Mouse (Mus musculus): ENCODE results near the gene Ulk4. TPM values are rescaled to one million over a fixed set of nuclear protein-coding genes. Genes with fewer than 3 reads are reported as not detected.
"Not testable (repeated sequence)": the region's sequence is repeated elsewhere in the genome, so short reads cannot be mapped to it uniquely, and the experiment has no call there.

The Ulk4 gene
- polyA plus RNA-seq, 1 experiment = 4.6 TPM

DNA sequence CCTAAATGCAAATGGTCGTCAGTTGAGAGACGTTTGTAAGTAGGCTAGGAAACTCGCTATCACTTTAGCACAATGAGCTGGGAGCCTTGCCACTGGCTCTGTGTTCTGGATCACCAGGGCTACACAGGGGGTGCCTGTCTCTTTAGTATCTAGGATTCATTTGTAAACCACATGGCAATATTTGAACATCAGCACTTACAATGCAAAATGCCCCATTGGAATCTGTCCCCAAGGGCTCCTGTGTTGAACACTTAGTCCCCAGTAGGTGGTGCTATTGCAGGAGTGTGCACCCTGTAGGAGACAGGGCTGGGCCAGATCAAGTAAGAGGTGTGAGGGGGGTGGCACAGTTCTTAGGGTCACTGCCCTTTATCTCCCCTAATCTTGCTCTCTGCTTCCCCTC, 217.7 kb downstream of the Ulk4 start:
- peak; percentile 26; the same call in 1 of the 2 replicates for TF ChIP-seq CTCF (IDR thresholded peaks at IDR 0.05; ENCODE audit: borderline replicate concordance, insufficient read depth, low read length)
- TF ChIP-seq POLR2A (IDR thresholded peaks at IDR 0.05; ENCODE audit: low read depth, low read length) = no peak
- Histone ChIP-seq H3K4me3 (ENCODE audit: insufficient read depth, low read length) (no peak overlapping the region), H3K27ac (ENCODE audit: insufficient read depth, low read length) (no peak overlapping the region), H3K4me1 (ENCODE audit: control insufficient read depth, insufficient read depth, low read length) (no peaks in the 10 kb centered on the region; the same call in 1 of the 2 replicates)

DNA sequence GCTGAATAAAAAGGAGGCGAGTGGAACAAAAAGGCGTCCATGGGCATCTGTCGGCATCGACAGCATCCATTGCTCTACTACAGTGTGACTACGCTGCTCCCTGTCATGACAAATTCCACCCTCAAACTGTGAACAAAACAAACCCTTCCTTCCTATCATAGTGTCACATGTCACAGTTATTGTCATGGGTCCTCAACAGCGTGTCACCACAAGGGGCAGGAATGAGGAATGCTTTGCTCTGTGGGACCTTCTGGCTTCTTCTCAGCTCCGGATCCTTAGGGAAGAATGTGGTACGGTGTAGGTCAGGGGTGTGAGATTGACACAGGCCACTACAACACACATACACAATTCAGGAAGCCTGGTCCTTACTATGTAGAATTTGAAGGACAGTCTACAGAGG, 218.5 kb downstream of the Ulk4 start:
- Histone ChIP-seq H3K4me3 (ENCODE audit: insufficient read depth, low read length) (no peak overlapping the region), H3K27ac (ENCODE audit: insufficient read depth, low read length) (no peak overlapping the region), H3K4me1 (ENCODE audit: control insufficient read depth, insufficient read depth, low read length) (no peaks in the 10 kb centered on the region; the same call in 1 of the 2 replicates)
- no peak for TF ChIP-seq POLR2A (IDR thresholded peaks at IDR 0.05; ENCODE audit: low read depth, low read length)
- TF ChIP-seq CTCF (IDR thresholded peaks at IDR 0.05; ENCODE audit: borderline replicate concordance, insufficient read depth, low read length) = no peak

DNA sequence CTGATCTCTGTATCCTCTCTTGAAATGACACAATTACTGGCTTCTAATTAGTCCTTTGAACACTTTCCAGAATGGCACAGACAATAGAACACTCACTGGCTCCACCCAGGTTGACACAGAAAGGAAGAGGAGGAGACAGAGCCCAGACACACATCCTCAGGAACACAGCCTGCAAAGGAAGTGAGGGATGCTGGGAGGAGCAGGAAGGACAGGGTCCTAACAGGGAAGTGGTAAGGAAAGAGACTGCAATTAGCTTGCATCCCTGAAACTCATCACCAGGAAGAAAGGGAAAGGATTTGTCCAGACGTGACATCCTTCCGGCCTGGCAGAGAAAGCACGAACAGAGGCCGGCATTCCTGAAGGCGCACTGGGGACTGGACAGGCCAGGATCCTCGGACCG, 218.9 kb downstream of the Ulk4 start:
- TF ChIP-seq CTCF (IDR thresholded peaks at IDR 0.05; ENCODE audit: borderline replicate concordance, insufficient read depth, low read length) (no peak), POLR2A (IDR thresholded peaks at IDR 0.05; ENCODE audit: low read depth, low read length) (no peak)
- Histone ChIP-seq H3K27ac (ENCODE audit: insufficient read depth, low read length) (no peak overlapping the region), H3K4me1 (ENCODE audit: control insufficient read depth, insufficient read depth, low read length) (no peaks in the 10 kb centered on the region; the same call in 1 of the 2 replicates), H3K4me3 (ENCODE audit: insufficient read depth, low read length) (no peak overlapping the region)

GRCm38 (mm10) chr9:121057401-121057800, 219.6 kb downstream of the Ulk4 start:
- no peak for TF ChIP-seq POLR2A (IDR thresholded peaks at IDR 0.05; ENCODE audit: low read depth, low read length)
- TF ChIP-seq CTCF (IDR thresholded peaks at IDR 0.05; ENCODE audit: borderline replicate concordance, insufficient read depth, low read length) = no peak
- Histone ChIP-seq H3K27ac (ENCODE audit: insufficient read depth, low read length) (no peak overlapping the region), H3K4me3 (ENCODE audit: insufficient read depth, low read length) (no peak overlapping the region), H3K4me1 (ENCODE audit: control insufficient read depth, insufficient read depth, low read length) (no peaks in the 10 kb centered on the region; the same call in 1 of the 2 replicates)

GRCm38 (mm10) chr9:121056526-121056925, 220.5 kb downstream of the Ulk4 start:
- Histone ChIP-seq H3K4me3 (ENCODE audit: insufficient read depth, low read length) (no peak overlapping the region), H3K4me1 (ENCODE audit: control insufficient read depth, insufficient read depth, low read length) (no peaks in the 10 kb centered on the region), H3K27ac (ENCODE audit: insufficient read depth, low read length) (no peak overlapping the region)
- TF ChIP-seq POLR2A (IDR thresholded peaks at IDR 0.05; ENCODE audit: low read depth, low read length) = no peak
- TF ChIP-seq CTCF (IDR thresholded peaks at IDR 0.05; ENCODE audit: borderline replicate concordance, insufficient read depth, low read length) = no peak

DNA sequence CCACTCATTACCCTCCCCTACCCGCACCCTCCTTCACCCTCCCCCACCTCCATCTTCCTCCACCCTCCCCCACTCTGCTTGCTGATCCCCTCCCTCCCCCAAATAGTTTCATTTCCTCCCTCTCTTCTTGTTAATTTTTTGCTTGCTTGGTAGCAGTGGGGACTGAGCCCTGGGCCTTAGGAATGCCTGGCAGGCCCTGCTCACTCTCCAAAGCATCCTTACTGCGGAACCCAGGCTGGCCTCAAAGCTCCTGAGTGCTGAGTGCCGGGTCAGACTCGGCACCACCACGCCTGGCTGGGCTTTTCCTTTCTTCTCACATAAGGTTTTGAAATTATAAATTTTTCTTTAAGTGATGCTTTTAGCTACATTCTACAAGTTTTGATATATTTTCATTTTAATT, 221.0 kb downstream of the Ulk4 start:
- Histone ChIP-seq H3K4me1 (ENCODE audit: control insufficient read depth, insufficient read depth, low read length) (no peaks in the 10 kb centered on the region), H3K4me3 (ENCODE audit: insufficient read depth, low read length) (no peak overlapping the region), H3K27ac (ENCODE audit: insufficient read depth, low read length) (no peak overlapping the region)
- TF ChIP-seq POLR2A (IDR thresholded peaks at IDR 0.05; ENCODE audit: low read depth, low read length) = no peak
- no peak for TF ChIP-seq CTCF (IDR thresholded peaks at IDR 0.05; ENCODE audit: borderline replicate concordance, insufficient read depth, low read length)

DNA sequence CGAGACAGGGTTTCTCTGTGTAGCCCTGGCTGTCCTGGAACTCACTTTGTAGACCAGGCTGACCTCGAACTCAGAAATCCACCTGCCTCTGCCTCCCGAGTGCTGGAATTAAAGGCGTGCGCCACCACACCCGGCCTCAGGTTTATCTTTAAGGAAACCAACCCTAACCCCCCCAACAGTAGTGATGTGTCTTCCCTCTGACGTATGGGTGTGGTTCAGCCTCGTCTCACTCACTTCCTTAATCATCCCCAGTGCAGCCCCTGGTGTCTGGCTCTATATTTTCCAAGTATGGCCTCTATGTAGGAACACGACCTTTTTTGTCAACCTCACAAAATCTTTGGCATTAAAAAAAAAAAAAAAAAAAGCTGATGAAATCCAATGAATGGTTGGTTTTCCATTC, 231.3 kb downstream of the Ulk4 start:
- H3K27ac ChIP-seq (ENCODE audit: insufficient read depth, low read length); H3K4me3 ChIP-seq (ENCODE audit: insufficient read depth, low read length); H3K4me1 ChIP-seq (ENCODE audit: control insufficient read depth, insufficient read depth, low read length): not testable (repeated sequence)

GRCm38 (mm10) chr9:121044471-121045206, 232.4 kb downstream of the Ulk4 start:
- TF ChIP-seq POLR2A (IDR thresholded peaks at IDR 0.05; ENCODE audit: low read depth, low read length) = no peak
- no peak for TF ChIP-seq CTCF (IDR thresholded peaks at IDR 0.05; ENCODE audit: borderline replicate concordance, insufficient read depth, low read length)
- no peak overlapping the region for H3K27ac ChIP-seq (ENCODE audit: insufficient read depth, low read length)
- no peaks in the 10 kb centered on the region for H3K4me1 ChIP-seq (ENCODE audit: control insufficient read depth, insufficient read depth, low read length)
- H3K4me3 ChIP-seq (ENCODE audit: insufficient read depth, low read length) = no peak overlapping the region

- Histone ChIP-seq H3K4me1 (ENCODE audit: control insufficient read depth, insufficient read depth, low read length) (no peaks in the 10 kb centered on the region), H3K27ac (ENCODE audit: insufficient read depth, low read length) (no peak overlapping the region), H3K4me3 (ENCODE audit: insufficient read depth, low read length) (no peak overlapping the region)
- TF ChIP-seq CTCF (IDR thresholded peaks at IDR 0.05; ENCODE audit: borderline replicate concordance, insufficient read depth, low read length) = no peak
- no peak for TF ChIP-seq POLR2A (IDR thresholded peaks at IDR 0.05; ENCODE audit: low read depth, low read length)
Measured at GRCm38 (mm10) chr9:121043021-121043420, 234.0 kb downstream of the Ulk4 start.

DNA sequence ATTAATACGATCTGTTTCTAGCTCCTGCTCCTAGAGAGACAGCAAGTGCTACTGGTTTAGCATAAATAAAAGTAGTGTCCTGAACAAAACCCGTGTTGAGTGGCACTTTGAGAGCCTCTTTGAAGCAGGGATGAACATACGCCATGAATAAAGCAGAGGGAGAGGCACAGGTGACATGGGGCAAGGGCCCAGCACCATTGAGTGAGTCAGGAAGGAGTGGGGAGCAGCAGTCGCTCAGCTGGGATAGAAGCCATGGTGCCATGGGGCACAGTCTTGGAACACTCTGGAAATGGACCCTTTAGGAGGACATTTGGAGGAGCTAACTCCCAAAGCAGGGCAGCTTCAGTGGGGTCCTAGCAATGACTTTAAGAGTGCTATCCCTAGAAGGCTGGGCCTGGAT, 238.6 kb downstream of the Ulk4 start:
- Histone ChIP-seq H3K4me1 (ENCODE audit: control insufficient read depth, insufficient read depth, low read length) (no peaks in the 10 kb centered on the region), H3K4me3 (ENCODE audit: insufficient read depth, low read length) (no peak overlapping the region), H3K27ac (ENCODE audit: insufficient read depth, low read length) (no peak overlapping the region)
- TF ChIP-seq CTCF (IDR thresholded peaks at IDR 0.05; ENCODE audit: borderline replicate concordance, insufficient read depth, low read length) (no peak), POLR2A (IDR thresholded peaks at IDR 0.05; ENCODE audit: low read depth, low read length) (no peak)
